Mouse (Mus musculus): Measurements from ENCODE around the gene Igsf21. TPM values are rescaled to one million over a fixed set of nuclear protein-coding genes. Genes with fewer than 3 reads are reported as not detected.

Gene Igsf21
- polyA plus RNA-seq, 1 experiment, result 0.26 TPM

DNA sequence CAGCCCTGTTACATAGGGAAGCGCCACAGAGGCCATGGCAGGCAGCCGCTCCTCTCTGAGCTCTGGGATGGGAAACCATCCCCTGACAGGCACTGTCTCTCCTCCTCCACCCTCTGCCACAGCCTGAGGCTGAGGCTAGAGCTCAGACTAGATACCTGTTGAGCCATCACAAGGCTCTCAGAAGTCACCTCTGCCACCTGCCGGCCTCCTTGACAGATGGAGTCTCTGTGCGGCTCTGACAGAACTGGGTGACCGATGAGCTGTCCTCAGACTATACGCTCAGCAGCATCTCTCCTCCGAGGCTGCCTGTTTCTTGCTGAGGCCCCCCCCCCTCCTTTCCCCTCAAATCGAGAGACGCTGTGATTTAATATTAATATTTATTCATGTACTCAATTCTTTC is 49.9 kb downstream of the Igsf21 start:
- DNase-seq (ENCODE audit: low spot score), result no peak

DNA sequence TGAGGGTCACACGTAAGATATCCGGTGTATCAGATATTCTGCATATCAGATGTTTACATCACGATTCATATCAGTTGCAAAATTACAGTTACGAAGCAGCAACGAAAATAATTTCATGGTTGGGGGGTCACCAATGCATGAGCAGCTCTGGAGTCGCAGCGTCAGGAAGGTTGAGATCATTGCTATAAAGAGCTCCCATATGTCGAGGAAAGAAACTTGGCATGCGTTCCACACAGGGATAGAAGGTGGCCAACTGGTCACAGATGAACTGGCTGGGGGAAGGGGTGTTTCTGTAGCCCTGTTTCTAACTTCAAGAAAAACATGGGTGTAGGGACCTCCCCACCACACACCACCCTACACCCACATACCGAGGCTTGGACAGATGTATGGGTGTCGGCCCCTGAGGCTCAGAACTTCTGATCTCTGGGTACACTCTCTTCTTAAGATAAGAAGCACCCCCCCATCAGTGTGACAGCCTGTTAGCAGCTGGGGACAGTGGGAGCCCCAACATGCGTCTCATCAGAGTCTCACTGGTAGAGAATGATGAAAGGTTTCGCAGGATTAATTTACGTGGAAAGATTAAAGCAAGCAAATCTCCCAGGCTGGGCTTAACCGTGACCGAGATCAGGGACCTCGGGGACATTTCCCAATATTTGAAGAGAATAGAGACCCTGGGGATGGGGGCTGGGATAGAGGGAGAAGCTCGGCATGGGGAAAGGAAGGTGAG is 54.1 kb downstream of the Igsf21 start:
- no peak for DNase-seq (ENCODE audit: low spot score)

DNA sequence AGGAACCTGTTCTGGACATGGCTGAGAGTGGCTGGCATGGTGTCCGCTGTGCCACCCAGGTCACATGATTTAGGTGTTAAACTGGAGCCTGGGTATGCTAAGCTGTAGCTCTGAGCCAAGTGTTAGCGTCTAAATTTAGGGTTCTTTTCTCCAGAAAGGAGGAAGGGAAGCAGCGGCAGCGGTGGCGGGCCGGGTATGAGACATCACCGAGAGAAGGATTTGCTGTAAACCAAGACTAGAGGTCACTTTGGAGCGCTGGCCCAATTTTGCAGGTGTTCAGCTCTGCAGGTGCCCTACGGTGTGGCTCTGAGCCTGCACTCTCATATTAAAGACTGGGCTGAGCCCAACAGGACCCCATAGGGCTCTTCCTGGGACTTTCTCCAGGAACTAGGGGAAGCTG is 57.0 kb downstream of the Igsf21 start:
- DNase-seq (ENCODE audit: low spot score), result no peak

DNA sequence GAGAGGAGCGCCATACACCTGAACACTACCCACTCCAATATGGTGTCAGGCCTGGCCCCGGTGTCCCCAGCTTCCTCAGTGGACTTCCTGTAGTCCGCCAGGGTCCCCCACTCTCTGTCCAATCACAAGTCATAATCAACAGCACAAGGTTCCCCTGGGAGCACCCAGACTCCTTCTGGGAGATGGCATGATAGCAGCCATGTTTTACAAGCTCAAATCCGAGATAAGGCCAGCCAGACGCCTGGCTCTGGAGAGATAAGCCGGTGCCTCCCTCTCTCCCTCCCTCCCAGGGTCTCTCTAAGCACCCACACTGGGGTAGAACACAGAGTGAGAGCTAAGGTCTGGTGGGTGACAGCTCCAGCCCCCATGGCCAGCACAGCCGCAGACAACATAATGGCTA is 58.0 kb downstream of the Igsf21 start:
- DNase-seq (ENCODE audit: low spot score), result no peak

DNA sequence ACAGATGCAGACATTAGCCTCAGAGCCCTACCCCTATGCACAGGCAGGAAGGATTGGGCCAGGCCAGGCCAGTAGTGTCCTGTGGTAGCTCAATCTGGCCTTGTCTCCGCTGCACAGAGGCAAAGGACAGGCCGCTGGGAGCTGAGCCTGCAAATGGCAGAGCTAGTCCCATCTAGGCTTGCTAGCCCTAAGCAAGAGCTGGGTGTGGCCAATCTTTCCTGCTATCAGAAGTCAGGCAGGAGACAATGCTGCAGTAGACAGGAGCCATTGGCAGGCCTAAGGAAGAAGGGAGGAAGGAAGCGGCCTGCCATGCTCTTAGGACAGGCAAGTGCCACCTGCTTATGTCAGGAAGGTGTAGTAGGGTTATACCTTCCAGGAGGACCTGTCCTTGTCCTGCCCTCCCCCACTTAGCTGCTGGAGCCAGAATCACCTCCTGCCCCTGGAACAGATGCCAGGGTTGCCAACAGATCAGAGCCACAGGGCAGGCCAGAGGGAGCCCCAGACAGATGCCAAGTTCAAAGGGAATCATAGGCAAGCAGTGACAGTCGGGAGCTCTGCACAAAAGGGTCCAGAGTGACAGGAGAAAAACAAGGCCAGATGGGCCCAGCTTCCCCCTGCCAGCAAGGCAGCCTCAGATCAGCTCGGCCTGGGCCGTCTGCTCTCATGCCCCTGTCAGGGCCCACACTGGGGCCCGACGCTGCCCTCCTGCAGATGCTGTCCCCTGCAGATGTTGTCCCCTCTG is 59.0 kb downstream of the Igsf21 start:
- DNase-seq (ENCODE audit: low spot score), result no peak

DNA sequence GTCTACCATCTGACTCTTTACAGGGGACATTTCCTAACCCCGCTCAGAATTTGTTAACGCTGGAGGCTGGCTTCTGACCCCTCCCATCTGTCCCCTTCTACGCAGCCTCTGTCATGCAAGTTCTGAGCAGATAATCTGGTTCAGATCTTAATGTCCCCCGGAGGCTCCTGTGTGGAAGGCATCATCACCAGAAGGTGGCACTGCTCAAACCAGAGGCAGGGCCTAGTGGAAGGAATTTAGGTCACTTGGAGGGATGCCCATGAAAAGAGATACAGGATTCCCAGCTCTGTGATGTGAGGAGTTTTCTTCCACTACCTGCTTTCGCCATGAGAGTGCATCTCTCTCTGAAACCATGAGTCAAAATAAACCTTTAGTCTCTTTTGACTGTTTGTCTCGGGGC is 67.0 kb downstream of the Igsf21 start:
- no peak for DNase-seq (ENCODE audit: low spot score)

DNA sequence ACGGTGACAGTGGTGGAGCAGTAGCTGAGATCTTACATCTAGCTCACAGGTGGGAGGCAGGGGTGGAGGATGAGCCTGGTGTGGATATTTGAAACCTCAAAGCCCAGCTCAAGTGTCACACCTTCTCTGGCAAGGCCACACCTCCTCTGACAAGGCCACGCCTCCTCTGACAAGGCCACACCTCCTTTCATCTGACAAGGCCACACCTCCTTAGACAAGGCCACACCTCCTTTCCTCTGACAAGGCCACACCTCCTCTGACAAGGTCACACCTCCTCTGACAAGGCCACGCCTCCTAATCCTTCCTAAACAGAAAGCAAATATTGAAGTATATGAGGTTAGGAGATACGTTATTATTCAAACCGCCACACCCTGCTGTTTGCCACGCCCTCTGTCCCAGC is 69.5 kb downstream of the Igsf21 start:
- no peak for DNase-seq (ENCODE audit: low spot score)

DNA sequence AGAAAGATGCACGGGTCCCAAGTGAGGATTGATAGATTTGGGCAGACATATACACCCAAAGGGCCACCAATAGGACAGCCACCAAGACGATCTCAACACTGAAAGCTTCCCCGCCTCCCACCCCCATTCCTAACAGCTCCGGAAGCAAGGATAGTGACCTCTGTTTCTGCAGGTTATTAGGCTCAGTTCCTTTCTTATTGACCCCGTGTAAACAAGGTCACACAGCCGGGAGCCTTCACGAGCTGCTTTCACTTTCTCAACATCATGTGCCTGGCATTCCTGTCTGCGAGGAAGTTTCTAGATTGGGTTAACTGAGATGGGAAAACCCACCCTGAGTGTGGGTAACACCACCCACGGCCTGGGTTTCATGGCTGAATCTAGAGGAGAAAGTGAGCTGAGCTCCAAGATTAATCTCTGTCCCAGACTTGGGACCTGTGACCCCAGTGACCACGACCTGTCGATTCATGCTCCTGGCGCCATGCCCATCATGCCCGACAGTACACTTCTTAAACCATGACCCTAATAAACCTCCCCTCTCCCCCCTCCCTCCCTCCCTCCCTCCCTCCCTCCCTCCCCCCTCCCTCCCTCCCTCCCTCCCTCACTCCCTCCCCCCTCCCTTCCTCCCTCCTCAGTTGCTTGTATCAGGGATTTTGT is 72.7 kb downstream of the Igsf21 start:
- DNase-seq (ENCODE audit: low spot score), result no peak

DNA sequence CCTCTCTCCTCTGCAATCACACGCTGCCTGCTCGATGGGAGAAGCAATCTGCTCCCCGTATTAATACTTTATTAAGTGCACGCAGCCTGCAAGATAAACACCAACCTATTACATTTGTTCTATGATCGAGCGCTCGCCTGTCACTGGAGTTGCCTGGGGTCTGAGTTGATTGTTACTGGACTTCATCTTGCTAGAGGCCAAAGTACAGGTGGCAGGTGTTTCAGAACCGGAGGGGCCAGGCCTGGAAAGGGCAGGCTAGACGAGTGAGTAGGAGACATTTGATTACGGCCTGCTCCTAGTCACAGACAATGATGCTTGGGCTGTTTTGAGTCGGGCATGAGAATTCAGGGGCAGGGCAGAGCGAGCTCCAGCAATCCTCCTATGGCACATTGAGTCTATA is 73.5 kb downstream of the Igsf21 start:
- no peak for DNase-seq (ENCODE audit: low spot score)

DNA sequence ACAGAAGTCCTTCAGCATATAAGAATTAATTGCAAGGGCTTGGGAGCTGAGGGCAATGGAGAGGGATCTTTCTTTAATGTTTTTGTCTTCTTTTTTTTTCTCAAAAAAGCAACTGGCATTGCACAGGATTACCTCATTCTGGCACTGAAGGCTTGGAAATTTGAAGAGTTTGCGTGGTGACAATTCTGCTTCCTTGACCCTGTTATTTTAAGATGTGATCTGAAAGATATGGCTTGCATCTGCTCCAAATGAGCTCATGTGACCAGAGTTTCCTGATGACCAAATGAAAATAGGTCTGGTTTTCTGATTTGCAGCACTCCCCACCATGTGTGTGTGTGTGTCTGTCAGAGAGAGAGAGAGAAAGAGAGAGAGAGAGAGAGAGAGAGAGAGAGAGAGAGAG is 74.7 kb downstream of the Igsf21 start:
- no peak for DNase-seq (ENCODE audit: low spot score)

DNA sequence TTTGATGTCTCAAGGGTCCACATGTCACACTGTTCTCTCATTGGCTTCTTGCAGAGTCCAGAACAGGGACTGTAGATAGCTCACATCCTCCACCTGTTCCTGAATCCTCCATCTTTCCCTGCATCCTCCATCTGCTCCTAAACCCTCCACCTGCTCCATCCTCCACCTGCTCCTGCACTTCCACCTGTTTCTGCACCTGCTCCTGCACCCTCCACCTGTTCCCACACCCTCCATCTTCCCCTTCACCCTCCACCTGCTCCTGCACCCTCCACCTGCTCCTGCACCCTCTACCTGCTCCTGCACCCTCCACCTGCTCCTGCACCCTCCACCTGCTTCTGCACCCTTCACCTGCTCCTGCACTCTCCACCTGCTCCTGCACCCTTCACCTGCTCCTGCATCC is 75.4 kb downstream of the Igsf21 start:
- DNase-seq (ENCODE audit: low spot score), result no peak

DNA sequence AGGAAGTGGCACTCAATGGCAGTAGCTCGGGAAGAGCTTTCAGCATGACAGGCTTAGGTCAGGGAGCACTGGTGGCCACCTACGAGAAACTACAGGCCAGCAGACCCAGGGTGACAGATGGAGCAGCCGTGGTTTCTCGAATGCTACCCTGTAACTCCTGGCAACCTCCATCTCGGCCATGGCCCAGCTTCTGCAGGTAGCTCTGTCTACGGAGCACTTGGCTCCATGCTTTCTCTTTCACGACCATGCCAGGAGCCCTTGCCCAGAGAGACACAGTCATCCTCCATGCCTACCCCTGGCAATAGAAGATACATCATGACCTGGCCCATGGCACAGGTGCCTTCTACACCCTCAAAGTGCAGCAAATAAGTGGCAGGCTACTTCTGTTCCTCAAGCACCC is 80.7 kb downstream of the Igsf21 start:
- DNase-seq (ENCODE audit: low spot score), result no peak

DNA sequence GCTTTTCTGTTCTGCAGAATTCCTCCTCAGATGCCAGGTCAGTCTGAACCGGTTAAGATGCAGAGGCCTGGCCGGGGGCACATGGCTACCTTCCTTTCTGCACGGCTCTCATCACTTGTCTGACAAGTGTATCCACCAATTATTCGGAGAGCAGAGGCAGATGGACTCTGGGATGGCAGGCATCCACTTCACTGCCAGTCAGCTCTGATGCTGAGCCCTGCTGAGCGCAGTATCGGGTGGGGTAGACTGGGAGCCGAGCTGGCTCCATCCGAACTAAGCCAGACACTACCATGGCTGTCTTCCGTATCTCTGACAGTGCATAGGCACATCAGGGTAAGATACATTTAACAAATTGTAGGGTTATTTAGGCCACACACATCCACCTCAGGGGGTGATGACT is 81.9 kb downstream of the Igsf21 start:
- no peak for DNase-seq (ENCODE audit: low spot score)

DNA sequence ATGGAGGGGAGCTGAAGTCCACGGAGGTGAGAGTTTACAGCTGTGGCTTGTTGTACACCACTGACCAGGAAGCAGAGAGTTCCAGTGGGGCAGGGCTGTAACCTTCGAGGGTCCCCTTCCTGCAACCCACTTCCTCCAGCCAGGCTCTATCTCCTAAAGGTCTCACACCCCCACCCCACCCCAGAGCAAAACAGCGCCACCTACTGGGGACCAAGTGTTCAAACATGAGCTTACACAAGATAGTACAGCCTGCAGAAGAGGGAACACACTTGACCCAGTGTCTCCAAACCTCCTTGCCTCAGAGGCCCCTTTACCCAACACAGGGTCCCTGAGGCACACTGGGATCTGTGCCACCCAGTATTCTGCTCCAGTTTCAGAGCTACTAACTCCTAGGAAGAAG is 87.0 kb downstream of the Igsf21 start:
- no peak for DNase-seq (ENCODE audit: low spot score)

DNA sequence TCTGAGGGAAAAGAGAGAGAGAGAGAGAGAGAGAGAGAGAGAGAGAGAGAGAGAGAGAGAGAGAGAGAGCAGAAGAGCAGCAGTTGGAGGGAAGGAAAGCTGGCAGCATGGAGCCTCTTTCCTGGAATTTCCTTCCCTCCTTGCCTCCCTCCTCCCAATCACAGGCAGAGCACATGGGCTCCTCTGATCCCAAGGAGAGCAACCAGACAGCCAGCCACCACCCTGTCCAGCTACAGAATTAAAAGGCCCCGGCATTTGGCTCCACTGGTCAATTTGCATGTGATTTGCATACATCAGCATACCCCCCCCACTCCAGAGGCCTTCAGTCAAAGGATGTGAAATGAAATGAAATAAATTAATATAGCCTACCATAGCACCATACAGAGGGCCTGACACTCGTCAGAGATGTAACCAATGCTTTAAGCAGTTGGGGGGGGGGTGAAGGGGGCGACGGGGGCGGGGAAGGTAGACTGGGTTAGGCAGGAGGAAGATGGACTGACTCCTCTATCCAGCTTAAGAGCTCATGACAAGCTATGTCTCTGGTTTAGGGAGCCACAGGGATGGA is 91.6 kb downstream of the Igsf21 start:
- DNase-seq (ENCODE audit: low spot score), result no peak

DNA sequence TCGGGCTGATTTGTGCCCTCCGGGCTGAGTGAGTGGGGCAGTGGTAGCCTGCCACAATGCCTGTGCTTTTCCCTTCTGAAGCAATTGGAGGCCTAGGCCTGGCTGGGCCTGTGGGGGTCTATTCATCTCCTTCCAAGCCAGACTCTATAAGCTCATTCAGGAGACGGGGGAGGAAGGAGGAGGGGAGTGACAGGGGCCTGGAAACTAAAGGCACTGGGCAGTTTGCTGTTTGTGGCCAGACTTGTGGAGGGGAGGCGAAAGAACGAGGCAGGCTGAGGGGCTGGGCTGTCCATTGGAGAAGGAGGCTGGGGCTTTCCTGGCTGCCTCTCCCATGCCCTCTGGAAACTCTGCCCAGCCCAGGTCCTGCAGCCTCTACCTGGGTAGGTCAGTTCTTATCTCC is 92.1 kb downstream of the Igsf21 start:
- no peak for DNase-seq (ENCODE audit: low spot score)

DNA sequence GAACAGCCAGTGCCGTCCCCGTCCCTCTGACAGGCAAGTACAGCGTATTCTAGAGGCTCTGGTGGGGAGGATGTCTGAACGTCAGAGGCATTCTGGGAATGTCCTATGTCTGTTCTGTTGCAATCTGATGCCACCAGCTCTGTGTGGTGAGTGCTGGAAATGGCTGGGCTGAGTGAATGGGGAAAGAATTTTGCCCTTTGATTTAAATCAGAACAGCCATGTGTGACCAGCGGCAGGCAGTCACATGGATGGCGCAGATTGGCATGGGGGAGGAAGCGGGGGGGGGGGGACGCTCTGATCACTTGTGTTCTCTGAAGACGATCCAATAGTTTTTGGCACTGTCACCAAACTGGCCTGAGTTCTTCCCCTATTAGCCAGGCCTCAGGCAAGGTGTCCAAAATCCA is 92.9 kb downstream of the Igsf21 start:
- DNase-seq (ENCODE audit: low spot score), result no peak

DNA sequence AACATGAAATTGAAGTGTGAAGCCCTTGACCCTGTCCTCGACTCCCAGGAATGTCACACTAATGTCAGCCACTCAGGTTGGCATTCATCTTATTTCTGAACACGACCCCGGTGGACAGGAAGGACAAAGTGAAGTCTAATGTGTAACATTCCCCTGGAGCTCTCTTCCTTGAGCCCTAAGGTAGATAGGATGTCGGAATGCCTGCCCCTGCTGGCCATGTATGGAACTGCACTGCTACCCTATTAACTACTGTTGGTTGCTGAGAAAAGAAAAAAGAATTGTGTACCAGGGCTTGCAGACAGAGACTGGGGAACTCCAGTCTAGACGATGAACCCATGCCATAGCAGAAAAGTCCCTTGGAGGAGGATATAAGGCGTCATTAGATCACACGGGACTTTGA is 93.5 kb downstream of the Igsf21 start:
- peak; percentile 27 for DNase-seq (ENCODE audit: low spot score)

DNA sequence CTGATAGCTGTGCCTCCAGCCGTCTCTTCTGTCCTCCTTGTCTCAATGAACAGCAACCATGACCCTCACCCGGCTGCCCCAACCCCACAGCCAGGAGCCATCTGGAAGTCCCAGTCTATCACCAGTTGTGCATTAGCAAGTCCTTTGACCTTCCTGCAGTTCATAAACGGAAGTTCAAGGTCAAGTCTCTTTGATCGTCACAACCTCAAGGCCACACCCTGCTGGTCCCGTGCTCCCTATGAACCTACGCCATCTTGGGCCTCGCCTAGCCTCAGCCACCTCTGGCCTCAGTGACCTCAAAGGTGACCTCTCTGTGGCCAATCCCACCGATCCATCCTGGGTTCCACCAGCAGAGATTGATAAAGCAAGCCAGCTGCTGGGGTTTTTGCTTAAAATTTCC is 96.9 kb downstream of the Igsf21 start:
- no peak for DNase-seq (ENCODE audit: low spot score)

DNA sequence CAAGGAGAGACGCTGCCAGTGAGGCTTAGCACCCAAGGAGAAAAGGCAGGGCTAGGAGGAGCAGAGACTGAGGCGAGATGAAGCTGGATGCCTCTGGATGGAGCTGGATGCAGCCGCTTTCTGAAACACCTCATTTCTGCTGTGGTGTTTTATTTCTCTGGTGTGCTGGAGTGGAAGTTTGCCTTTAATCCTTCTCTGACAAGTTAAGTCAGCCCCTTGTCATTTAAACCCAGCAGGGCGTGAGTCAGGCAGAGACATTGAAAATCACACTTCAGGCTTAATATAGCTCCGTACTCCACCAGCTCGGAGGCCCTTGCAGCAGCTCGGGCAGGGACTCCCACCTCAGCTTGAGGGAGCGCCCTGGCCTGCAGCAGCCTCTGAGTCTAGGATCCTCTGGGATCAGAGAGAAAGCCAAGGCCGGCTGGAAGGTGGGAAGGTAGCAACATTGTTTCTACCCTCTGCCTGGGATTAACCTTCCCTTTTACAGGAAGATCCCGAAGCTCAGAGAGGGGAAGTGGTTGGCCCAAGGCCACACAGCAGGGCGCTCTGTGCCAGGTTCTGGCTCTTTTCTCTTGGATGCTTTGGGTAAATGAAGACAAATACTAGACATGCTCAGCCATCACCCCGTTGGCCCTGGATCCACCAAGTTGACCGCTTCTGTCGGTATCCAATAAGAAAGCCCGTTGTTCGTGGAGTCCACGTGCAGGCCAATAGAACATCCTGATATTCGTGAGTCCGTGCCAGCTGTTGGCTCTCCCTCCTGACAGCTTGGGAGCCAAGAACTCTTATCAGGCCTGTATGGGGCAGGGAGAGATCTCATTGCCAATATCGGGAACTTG is 98.5 kb downstream of the Igsf21 start:
- DNase-seq (ENCODE audit: low spot score), result no peak

DNA sequence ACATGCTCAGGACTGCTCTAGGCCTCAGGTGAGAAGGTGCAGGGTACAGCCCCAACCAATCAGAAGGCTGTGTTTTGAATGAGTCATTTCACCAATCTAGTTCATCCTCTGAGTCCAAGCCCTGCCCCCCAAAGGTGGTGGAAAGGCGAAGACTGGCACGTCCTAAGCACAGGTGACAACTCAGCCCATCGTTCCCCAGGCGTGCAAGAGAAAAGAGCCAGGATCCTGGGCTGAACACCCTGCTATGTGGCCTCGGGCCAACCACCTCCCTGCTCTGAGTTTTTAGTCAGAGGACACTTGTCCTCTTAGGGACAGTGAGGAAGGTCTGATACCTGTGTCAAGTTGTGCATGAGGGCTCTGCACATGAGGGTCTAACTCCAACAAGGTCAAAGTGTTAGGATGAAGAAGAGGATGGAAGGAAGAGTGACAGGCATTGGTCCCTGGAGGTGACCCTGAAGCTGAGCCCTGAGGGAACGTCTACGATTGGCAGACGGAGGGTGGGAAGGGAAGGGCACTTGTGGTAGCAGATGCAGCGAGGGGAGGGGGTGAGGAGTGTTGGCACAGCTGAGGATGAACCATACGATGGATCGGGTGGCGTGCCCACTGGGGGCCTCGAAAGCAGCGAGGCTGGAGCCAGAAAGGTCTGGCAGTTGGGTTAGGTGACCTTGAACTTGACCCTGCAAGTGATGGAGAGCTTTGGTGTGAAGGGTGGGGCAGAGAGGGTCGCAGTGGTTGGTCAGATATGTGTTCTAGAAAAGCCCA is 99.3 kb downstream of the Igsf21 start:
- no peak for DNase-seq (ENCODE audit: low spot score)
